Mouse (Mus musculus) hindbrain, embryonic 11.5 days (tissue): ENCODE results near the gene Myo5c. TPM values are rescaled to one million over a fixed set of nuclear protein-coding genes. Genes with fewer than 3 reads are reported as not detected.

Experiments
- ATAC-seq: fragments of 200-750 bp; cut with Nextera tagmentation; 2 replicates; pipeline ENCODE4 v1.8.0; 2017; ENCODE audit warnings: mild to moderate bottlenecking, moderate TSS enrichment, moderate library complexity; ENCODE audit not compliant: low FRiP score
- DNase-seq: peaks from one replicate; pipeline ENCODE4 v3.0.0-alpha.2; 2015; ENCODE audit warnings: low spot score
- H3K27ac ChIP-seq: fragments of 300-500 bp; sonication (generic); 2 replicates; pipeline ENCODE4 v1.5.1; 2014; ENCODE audit warnings: mild to moderate bottlenecking, low read depth, low read length
- H3K27me3 ChIP-seq: fragments of 300-500 bp; sonication (generic); 2 replicates; pipeline ENCODE4 v1.6.1; 2014; ENCODE audit warnings: mild to moderate bottlenecking, low read length, moderate library complexity, mixed read lengths; ENCODE audit not compliant: control insufficient read depth, insufficient read depth
- H3K36me3 ChIP-seq: fragments of 300-500 bp; sonication (generic); 2 replicates; pipeline ENCODE4 v1.6.1; 2014; ENCODE audit warnings: mild to moderate bottlenecking, low read length, moderate library complexity, mixed read lengths; ENCODE audit not compliant: control insufficient read depth, insufficient read depth
- H3K4me1 ChIP-seq: fragments of 300-500 bp; sonication (generic); replicated peaks from 2 replicates; pipeline ENCODE4 v1.6.1; 2014; ENCODE audit warnings: low read length, mixed read lengths; ENCODE audit not compliant: control insufficient read depth, insufficient read depth
- H3K4me2 ChIP-seq: fragments of 300-500 bp; sonication (generic); replicated peaks from 2 replicates; pipeline ENCODE4 v1.6.1; 2014; ENCODE audit warnings: mild to moderate bottlenecking, low read depth, low read length
- H3K4me3 ChIP-seq: fragments of 300-500 bp; sonication (generic); 2 replicates; pipeline ENCODE4 v1.5.1; 2014; ENCODE audit warnings: low read depth, low read length
- H3K9ac ChIP-seq: fragments of 300-500 bp; sonication (generic); 2 replicates; pipeline ENCODE4 v1.6.1; 2014; ENCODE audit warnings: low read depth, low read length
- H3K9me3 ChIP-seq: fragments of 300-500 bp; sonication (generic); 2 replicates; pipeline ENCODE4 v1.6.1; 2016; ENCODE audit warnings: low read length; ENCODE audit not compliant: control insufficient read depth
- WGBS: fragments of 180-500 bp; shearing (Covaris S2); extraction: QIAGEN DNeasy Blood & Tissue Kit; methylation state at CpG from one replicate; pipeline ENCODE4 v1.1.7; 2014; 5-methylcytosine and 5-hydroxymethylcytosine counted together
- polyA plus RNA-seq: library from polyadenylated mRNA; unstranded; fragments of >200 nt; fragmentation: Nextera tagmentation; extraction: Ambion mirVana; gene quantifications from 2 replicates; pipeline ENCODE4 v1.2.1, GENCODE M21; 2014

Gene Myo5c
- polyA plus RNA-seq, 1 experiment from 2014 or later, result 0.34 TPM

DNA sequence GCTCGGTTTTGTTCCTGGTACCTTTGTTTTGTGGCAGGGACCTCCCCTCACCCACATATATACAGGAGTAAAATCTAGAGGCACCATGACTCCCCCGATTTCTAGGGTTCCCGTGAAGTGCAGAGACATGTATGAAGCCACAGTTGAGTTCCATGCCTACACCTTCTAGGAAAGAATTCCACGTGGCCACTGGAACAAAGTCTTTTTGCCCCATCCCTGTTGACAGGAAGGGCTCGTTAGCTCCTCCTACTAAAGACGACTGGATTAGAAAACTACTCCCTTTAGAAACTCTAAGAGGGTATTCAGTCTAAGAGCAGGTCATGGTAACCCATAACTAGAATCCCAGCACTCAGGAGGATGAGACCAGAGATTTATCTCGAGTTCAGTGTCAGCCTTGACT, 72.5 kb downstream of the Myo5c start:
- H3K4me1 ChIP-seq, result no peaks in the 10 kb centered on the region
- no peak for ATAC-seq
- H3K4me2 ChIP-seq, result no peak overlapping the region

DNA sequence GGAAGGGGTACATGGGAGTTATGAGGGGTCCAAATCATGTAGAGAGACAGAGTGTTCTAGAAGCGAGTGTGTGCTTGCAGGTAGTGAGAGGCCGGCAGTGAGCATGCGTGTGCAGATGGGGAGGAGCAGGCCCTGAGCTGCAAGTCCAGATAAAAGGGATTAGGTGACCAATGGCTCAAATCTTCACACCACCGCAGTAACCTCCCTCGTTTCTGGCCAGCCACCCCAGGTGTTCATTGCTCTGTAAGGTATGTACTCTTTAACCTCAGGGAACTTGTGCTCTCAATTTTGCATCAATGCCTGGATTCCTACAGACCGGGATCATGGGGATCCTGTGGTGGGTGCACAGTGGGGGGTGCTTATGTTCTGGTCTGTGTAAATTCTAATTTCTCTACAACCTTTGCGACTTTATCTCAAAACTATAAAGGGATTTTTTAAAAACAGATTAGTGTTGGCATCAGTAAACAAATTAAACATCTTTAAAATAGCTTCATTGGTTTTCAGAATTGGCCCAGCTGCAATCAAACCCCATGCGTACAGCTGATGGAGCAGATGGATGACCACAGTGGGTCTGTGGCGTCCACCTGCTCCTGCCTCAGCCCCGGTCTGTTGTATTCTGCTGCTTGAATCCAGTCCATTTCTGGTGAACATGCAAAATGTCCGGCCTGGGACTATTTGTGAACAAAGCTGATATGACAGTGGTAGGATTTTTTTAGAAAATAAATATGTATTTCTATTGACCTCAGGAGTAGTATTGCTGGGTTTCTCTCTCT, 74.5 kb downstream of the Myo5c start, which contains the start of gene Gnb5:
TSS of gene Gnb5 (plus strand) at position 163 of the 773 bp plus-strand sequence.
- Histone ChIP-seq H3K27me3 (no peaks in the 10 kb centered on the region), H3K4me3 (no peak within 1 kb of the TSS), H3K4me1 (no peaks in the 10 kb centered on the region), H3K9ac (no peak within 1 kb of the TSS), H3K9me3 (no peaks in the 10 kb centered on the region), H3K4me2 (no peak within 1 kb of the TSS), H3K27ac (no peak within 1 kb of the TSS), H3K36me3 (no peaks in the 10 kb centered on the region)
- DNase-seq (no peak), ATAC-seq (no peak)
- WGBS, result 76% methylated on average over 11 of the region's 11 CpGs

More for the DNA sequence above, 72.5 kb downstream of the Myo5c start:
- WGBS, result 38% methylated on average over 7 of the region's 7 CpGs
- Histone ChIP-seq H3K27ac (no peak overlapping the region), H3K9ac (no peak overlapping the region), H3K4me3 (no peak overlapping the region), H3K36me3 (no peaks in the 10 kb centered on the region), H3K27me3 (no peaks in the 10 kb centered on the region), H3K9me3 (no peaks in the 10 kb centered on the region)
- no peak for DNase-seq

DNA sequence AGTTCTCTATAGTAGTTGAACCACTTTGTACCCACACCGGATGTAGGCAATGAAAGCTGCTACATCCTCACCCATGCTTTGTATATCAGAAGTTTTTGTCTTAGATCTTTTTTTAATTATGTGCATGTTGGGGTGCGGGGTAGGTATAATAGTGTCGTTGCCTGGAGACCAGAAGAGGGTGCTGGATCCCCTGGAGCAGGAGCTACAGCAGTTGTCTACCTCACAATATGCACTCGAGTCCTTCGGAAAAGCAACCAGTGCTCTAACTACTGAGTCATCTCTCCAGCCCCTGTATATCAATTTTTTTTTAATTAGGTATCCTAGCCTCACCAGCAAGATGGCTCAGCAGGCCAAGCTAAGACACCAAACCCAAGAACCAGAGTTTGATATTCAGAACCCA, 75.2 kb downstream of the Myo5c start:
- no peak for DNase-seq
- no peak overlapping the region for H3K27ac ChIP-seq
- no peaks in the 10 kb centered on the region for H3K27me3 ChIP-seq
- H3K9ac ChIP-seq, result no peak overlapping the region
- ATAC-seq, result no peak
- H3K4me1 ChIP-seq, result no peaks in the 10 kb centered on the region
- H3K4me3 ChIP-seq, result no peak overlapping the region
- no peaks in the 10 kb centered on the region for H3K36me3 ChIP-seq
- no peak overlapping the region for H3K4me2 ChIP-seq
- no peaks in the 10 kb centered on the region for H3K9me3 ChIP-seq
- WGBS, result 82% methylated on average over 5 of the region's 5 CpGs

DNA sequence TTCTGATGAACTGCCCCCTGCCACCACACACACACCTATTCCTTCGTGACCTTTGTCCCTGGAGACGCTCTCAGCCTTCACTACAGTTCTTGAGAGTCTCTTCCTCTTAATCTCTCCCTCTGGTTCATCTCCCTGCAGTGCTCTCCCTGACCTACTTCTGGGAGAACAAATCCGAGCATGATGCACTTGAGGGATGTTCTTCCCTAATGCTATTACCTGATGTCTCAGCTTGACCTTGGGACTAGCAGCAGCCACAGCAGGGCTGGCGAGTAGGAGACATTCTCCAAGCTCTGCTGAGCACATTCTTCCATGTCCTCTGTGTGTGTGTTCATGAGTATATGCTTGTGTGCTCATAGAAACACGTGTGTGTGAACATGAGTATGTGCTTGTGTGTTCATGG, 76.8 kb downstream of the Myo5c start:
- no peak overlapping the region for H3K4me2 ChIP-seq
- H3K27me3 ChIP-seq, result no peaks in the 10 kb centered on the region
- DNase-seq (no peak), ATAC-seq (no peak)
- no peaks in the 10 kb centered on the region for H3K36me3 ChIP-seq
- no peak overlapping the region for H3K9ac ChIP-seq
- H3K4me1 ChIP-seq, result no peaks in the 10 kb centered on the region
- no peak overlapping the region for H3K27ac ChIP-seq
- WGBS, result 68% methylated on average over 5 of the region's 5 CpGs
- H3K9me3 ChIP-seq, result no peaks in the 10 kb centered on the region
- no peak overlapping the region for H3K4me3 ChIP-seq

DNA sequence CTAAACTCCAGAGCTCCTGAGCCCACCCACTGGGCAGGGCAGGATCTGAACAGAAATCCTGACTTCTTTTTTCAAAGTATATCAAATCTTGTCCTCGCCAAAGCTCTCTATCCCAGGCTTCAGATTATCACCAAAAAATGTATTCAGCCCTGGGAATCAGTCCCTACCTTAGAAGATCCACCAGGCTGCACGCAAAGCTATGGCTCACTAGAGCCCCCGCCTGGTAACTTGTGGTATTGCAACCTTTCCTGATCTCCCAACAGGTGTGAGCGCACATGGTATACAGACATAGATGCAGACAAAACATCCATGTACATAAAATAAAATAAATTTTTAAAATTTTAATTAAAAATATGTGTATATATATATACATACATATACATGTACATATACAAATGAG, 80.2 kb downstream of the Myo5c start:
- Histone ChIP-seq H3K4me2 (no peak overlapping the region), H3K36me3 (no peaks in the 10 kb centered on the region), H3K9me3 (no peaks in the 10 kb centered on the region), H3K27me3 (no peaks in the 10 kb centered on the region), H3K4me3 (no peak overlapping the region), H3K9ac (no peak overlapping the region), H3K27ac (no peak overlapping the region), H3K4me1 (peaks cover 6% of the 10 kb centered on the region)
- 20% methylated on average over 4 of the region's 4 CpGs for WGBS
- DNase-seq (peak; percentile 92), ATAC-seq (no peak)

DNA sequence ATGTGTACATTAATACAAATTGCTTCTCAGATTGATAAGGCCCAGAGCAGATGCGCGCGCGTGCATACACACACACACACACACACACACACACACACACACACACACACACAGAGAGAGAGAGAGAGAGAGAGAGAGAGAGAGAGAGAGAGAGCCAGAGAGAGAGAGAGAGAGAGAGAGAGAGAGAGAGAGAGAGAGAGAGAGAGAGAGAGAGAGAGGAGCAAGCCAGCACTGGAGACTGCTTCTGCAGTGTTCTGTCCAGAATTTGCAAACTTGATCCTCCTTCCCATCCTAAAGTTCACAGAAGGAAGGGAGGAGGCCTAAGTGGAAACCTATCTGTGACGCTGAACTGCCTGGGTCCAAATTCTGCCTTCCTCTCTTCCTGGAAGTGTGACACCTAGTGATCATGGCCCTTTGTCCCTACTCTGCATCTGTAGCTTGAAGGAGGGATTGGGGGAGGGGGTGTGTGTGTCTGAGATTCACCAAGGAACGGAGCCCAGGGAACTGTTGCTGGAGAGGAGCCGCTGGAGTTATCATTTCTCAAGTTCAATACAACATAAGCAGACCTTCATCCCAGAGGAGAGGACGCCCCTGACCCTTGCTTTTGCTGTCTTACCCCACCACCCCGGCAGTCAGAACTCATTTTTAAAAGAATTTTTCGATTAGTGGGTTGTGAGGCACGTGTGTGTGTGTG, 81.5 kb downstream of the Myo5c start:
- H3K9ac ChIP-seq, result peak overlapping the region; percentile 1; the same call in 1 of the 2 replicates
- 18% methylated on average over 7 of the region's 11 CpGs for WGBS
- peak overlapping the region; percentile 58 for H3K4me2 ChIP-seq
- no peak overlapping the region for H3K27ac ChIP-seq
- H3K9me3 ChIP-seq, result no peaks in the 10 kb centered on the region
- ATAC-seq (peak; percentile 36), DNase-seq (peak; percentile 52)
- H3K4me1 ChIP-seq, result peaks cover 6% of the 10 kb centered on the region
- H3K36me3 ChIP-seq, result no peaks in the 10 kb centered on the region
- H3K4me3 ChIP-seq, result peak overlapping the region; percentile 67
- no peaks in the 10 kb centered on the region for H3K27me3 ChIP-seq

DNA sequence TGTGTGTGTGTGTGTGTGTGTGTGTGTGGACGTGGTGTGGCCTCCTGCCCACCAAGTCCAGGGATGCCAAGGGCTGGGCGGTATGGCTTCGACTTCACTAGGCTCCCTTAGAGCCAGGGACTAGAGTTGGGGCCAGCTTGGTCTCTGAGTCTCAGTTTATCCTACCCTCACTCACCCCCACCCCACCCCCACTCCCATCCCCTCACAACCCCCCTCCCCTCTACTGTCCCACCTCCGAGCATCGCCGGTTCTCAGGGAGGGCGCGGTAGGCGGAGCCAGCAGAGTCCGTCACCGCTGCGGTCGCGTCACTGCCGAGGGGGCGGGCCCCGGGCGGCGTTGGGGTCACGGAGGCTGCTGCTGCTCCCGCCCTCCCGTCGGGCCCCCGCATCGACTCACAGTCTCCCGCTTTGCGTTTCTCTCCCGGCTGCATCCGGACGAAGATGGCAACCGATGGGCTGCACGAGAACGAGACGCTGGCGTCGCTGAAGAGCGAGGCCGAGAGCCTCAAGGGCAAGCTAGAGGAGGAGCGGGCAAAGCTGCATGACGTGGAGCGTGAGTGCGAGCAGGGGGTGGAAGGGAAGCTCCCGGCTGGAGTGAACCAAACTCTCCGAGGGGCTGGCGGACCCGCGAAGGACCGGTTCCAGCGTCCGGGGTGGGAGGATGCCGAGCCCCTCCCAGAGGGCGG, 82.2 kb downstream of the Myo5c start:
- no peaks in the 10 kb centered on the region for H3K9me3 ChIP-seq
- peaks cover 6% of the 10 kb centered on the region for H3K4me1 ChIP-seq
- peak overlapping the region; percentile 76 for H3K9ac ChIP-seq
- peak overlapping the region; percentile 24; the same call in 1 of the 2 replicates for H3K27ac ChIP-seq
- DNase-seq, result peak; percentile 86
- ATAC-seq, result peak; percentile 89
- peak overlapping the region; percentile 67 for H3K4me3 ChIP-seq
- WGBS, result 1% methylated on average over 49 of the region's 52 CpGs
- H3K27me3 ChIP-seq, result no peaks in the 10 kb centered on the region
- H3K4me2 ChIP-seq, result peak overlapping the region; percentile 58
- H3K36me3 ChIP-seq, result no peaks in the 10 kb centered on the region

DNA sequence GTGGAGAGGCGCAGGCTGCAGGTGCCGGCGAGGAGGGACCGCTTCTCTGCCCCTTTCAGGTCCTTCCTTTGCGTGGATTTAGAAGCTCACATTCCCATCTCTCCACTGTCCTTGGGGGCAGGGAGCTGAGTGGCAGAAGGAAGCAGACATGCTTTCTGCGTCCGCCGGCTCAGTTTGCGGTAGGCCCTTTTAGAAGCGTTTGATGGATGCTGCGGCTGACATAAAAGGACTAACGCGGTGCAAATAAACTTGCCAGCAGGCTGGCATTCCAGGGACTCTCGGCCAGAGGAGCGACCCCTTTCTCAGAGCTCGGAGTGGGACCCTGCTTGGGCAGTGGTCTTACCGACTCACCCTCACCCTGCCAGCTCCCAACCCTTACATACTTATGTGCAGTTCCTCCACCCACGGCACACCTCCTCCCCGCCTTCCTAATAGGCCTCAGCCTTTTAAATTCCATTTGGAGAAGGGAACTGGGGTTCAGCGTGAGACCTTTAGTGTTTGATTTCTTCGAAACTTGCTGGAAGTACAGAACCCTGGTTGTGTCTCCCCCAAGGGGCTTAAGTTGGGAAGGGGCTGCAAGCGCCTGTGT, 82.8 kb downstream of the Myo5c start:
- ATAC-seq, result peak; percentile 30; the same call in 1 of the 2 replicates
- peaks cover 6% of the 10 kb centered on the region for H3K4me1 ChIP-seq

More for the DNA sequence above, 82.8 kb downstream of the Myo5c start:
- WGBS, result 3% methylated on average over 21 of the region's 22 CpGs
- peak overlapping the region; percentile 67 for H3K4me3 ChIP-seq
- peak overlapping the region; percentile 24; the same call in 1 of the 2 replicates for H3K27ac ChIP-seq
- H3K27me3 ChIP-seq, result no peaks in the 10 kb centered on the region
- H3K4me2 ChIP-seq, result peak overlapping the region; percentile 58
- H3K36me3 ChIP-seq, result no peaks in the 10 kb centered on the region
- DNase-seq, result no peak
- H3K9me3 ChIP-seq, result no peaks in the 10 kb centered on the region
- peak overlapping the region; percentile 76 for H3K9ac ChIP-seq
